Mouse (Mus musculus) lung, embryonic 14.5 days (tissue): Measurements from ENCODE around the gene Fam78a. TPM values are rescaled to one million over a fixed set of nuclear protein-coding genes. Genes with fewer than 3 reads are reported as not detected.

Experiments used
- ATAC-seq: fragments of 200-750 bp; cut with Nextera tagmentation; 2 replicates; pipeline ENCODE4 v1.8.0; 2017; ENCODE audit warnings: mild to moderate bottlenecking, moderate TSS enrichment, moderate library complexity; ENCODE audit not compliant: insufficient read depth
- DNase-seq: peaks from one replicate; pipeline ENCODE4 v3.0.0-alpha.2; 2015
- H3K27ac ChIP-seq: fragments of 300-500 bp; sonication (generic); 2 replicates; pipeline ENCODE4 v1.5.1; 2014; ENCODE audit warnings: low read depth, mild to moderate bottlenecking, moderate library complexity
- H3K27me3 ChIP-seq: fragments of 300-500 bp; sonication (generic); 2 replicates; pipeline ENCODE4 v1.6.1; 2014; ENCODE audit warnings: low read length, control low read depth; ENCODE audit not compliant: insufficient read depth
- H3K36me3 ChIP-seq: fragments of 300-500 bp; sonication (generic); 2 replicates; pipeline ENCODE4 v1.6.1; 2014; ENCODE audit warnings: control low read depth; ENCODE audit not compliant: insufficient read depth
- H3K4me1 ChIP-seq: fragments of 300-500 bp; sonication (generic); 2 replicates; pipeline ENCODE4 v1.6.1; 2014; ENCODE audit warnings: antibody characterized with exemption, control low read depth; ENCODE audit not compliant: insufficient read depth
- H3K4me2 ChIP-seq: fragments of 300-500 bp; sonication (generic); 2 replicates; pipeline ENCODE4 v1.6.1; 2014; ENCODE audit warnings: mild to moderate bottlenecking
- H3K4me3 ChIP-seq: fragments of 300-500 bp; sonication (generic); 2 replicates; pipeline ENCODE4 v1.5.1; 2014; ENCODE audit warnings: low read depth, low read length
- H3K9ac ChIP-seq: fragments of 300-500 bp; sonication (generic); 2 replicates; pipeline ENCODE4 v1.6.1; 2014
- H3K9me3 ChIP-seq: fragments of 300-500 bp; sonication (generic); 2 replicates; pipeline ENCODE4 v1.6.1; 2016; ENCODE audit warnings: low read depth, low read length, control low read depth
- CTCF ChIP-seq: IDR thresholded peaks from 2 replicates; pipeline ENCODE4 v1.5.1; 2016; ENCODE audit warnings: antibody characterized with exemption, low read depth
- WGBS: fragments of 180-500 bp; shearing (Covaris S2); extraction: QIAGEN DNeasy Blood & Tissue Kit; methylation state at CpG from one replicate; pipeline ENCODE4 v1.1.7; 2014; 5-methylcytosine and 5-hydroxymethylcytosine counted together
- polyA plus RNA-seq: library from polyadenylated mRNA; unstranded; fragments of >200 nt; fragmentation: Nextera tagmentation; extraction: Ambion mirVana; gene quantifications from 2 replicates; pipeline ENCODE4 v1.2.1, GENCODE M21; 2014

Gene Fam78a
- polyA plus RNA-seq, 1 experiment from 2014 or later, result 4.9 TPM

GRCm38 (mm10) chr2:32038661-32039081, 46.0 kb downstream of the Fam78a start:
- no peaks in the 10 kb centered on the region for H3K9me3 ChIP-seq
- H3K4me1 ChIP-seq, result no peaks in the 10 kb centered on the region
- no peak for ATAC-seq
- no peak for DNase-seq
- TF ChIP-seq CTCF, result no peak
- H3K4me3 ChIP-seq, result no peak overlapping the region
- H3K9ac ChIP-seq, result no peak overlapping the region
- H3K27ac ChIP-seq, result no peak overlapping the region
- H3K27me3 ChIP-seq, result no peaks in the 10 kb centered on the region
- no peak overlapping the region for H3K4me2 ChIP-seq
- H3K36me3 ChIP-seq, result peaks cover 84% of the 10 kb centered on the region
- 82% methylated on average over 8 of the region's 8 CpGs for WGBS

GRCm38 (mm10) chr2:32037279-32037858, 47.3 kb downstream of the Fam78a start:
- WGBS, result 57% methylated on average over 6 of the region's 6 CpGs
- H3K4me1 ChIP-seq, result no peaks in the 10 kb centered on the region
- TF ChIP-seq CTCF, result no peak
- H3K4me3 ChIP-seq, result no peak overlapping the region
- no peaks in the 10 kb centered on the region for H3K9me3 ChIP-seq
- H3K27me3 ChIP-seq, result no peaks in the 10 kb centered on the region
- H3K9ac ChIP-seq, result no peak overlapping the region
- ATAC-seq (no peak), DNase-seq (peak; percentile 33)
- peaks cover 89% of the 10 kb centered on the region for H3K36me3 ChIP-seq
- H3K4me2 ChIP-seq, result no peak overlapping the region
- peak overlapping the region; percentile 51; the same call in 1 of the 2 replicates for H3K27ac ChIP-seq

- Histone ChIP-seq H3K9me3 (no peaks in the 10 kb centered on the region), H3K4me3 (no peak overlapping the region), H3K27me3 (no peaks in the 10 kb centered on the region), H3K4me2 (no peak overlapping the region), H3K36me3 (peaks cover 84% of the 10 kb centered on the region), H3K4me1 (no peaks in the 10 kb centered on the region), H3K9ac (no peak overlapping the region), H3K27ac (no peak overlapping the region)
- no peak for ATAC-seq
- no peak for TF ChIP-seq CTCF
- DNase-seq, result no peak
- 95% methylated on average over 6 of the region's 6 CpGs for WGBS
Observed at GRCm38 (mm10) chr2:32034206-32034605, 50.5 kb downstream of the Fam78a start.

GRCm38 (mm10) chr2:32033436-32033835, 51.2 kb downstream of the Fam78a start:
- Histone ChIP-seq H3K27ac (no peak overlapping the region), H3K9ac (no peak overlapping the region), H3K4me1 (no peaks in the 10 kb centered on the region), H3K36me3 (peaks cover 82% of the 10 kb centered on the region), H3K9me3 (no peaks in the 10 kb centered on the region), H3K4me2 (no peak overlapping the region), H3K27me3 (no peaks in the 10 kb centered on the region), H3K4me3 (no peak overlapping the region)
- 83% methylated on average over 6 of the region's 6 CpGs for WGBS
- DNase-seq (no peak), ATAC-seq (no peak)
- TF ChIP-seq CTCF, result no peak

- H3K9me3 ChIP-seq, result no peaks in the 10 kb centered on the region
- H3K4me1 ChIP-seq, result no peaks in the 10 kb centered on the region
- H3K27me3 ChIP-seq, result no peaks in the 10 kb centered on the region
- H3K4me2 ChIP-seq, result no peak overlapping the region
- H3K27ac ChIP-seq, result no peak overlapping the region
- WGBS, result 66% methylated on average over 3 of the region's 3 CpGs
- H3K4me3 ChIP-seq, result no peak overlapping the region
- H3K9ac ChIP-seq, result no peak overlapping the region
- ATAC-seq (no peak), DNase-seq (no peak)
- H3K36me3 ChIP-seq, result peaks cover 88% of the 10 kb centered on the region
- TF ChIP-seq CTCF, result no peak
Observed at GRCm38 (mm10) chr2:32029636-32030035, 55.0 kb downstream of the Fam78a start.

- Histone ChIP-seq H3K27me3 (no peaks in the 10 kb centered on the region), H3K9me3 (no peaks in the 10 kb centered on the region), H3K4me1 (no peaks in the 10 kb centered on the region), H3K36me3 (peaks cover 90% of the 10 kb centered on the region), H3K9ac (no peak overlapping the region), H3K27ac (no peak overlapping the region), H3K4me2 (no peak overlapping the region), H3K4me3 (no peak overlapping the region)
- WGBS, result 87% methylated on average over 4 of the region's 4 CpGs
- DNase-seq, result no peak
- TF ChIP-seq CTCF, result no peak
- ATAC-seq, result no peak
Observed at GRCm38 (mm10) chr2:32024372-32024771, 60.3 kb downstream of the Fam78a start.

- peaks cover 95% of the 10 kb centered on the region for H3K36me3 ChIP-seq
- WGBS, result 88% methylated on average over 5 of the region's 5 CpGs
- no peaks in the 10 kb centered on the region for H3K27me3 ChIP-seq
- ATAC-seq (no peak), DNase-seq (no peak)
- H3K27ac ChIP-seq, result no peak overlapping the region
- H3K4me1 ChIP-seq, result no peaks in the 10 kb centered on the region
- TF ChIP-seq CTCF, result no peak
- no peaks in the 10 kb centered on the region for H3K9me3 ChIP-seq
- H3K4me3 ChIP-seq, result no peak overlapping the region
- no peak overlapping the region for H3K4me2 ChIP-seq
- H3K9ac ChIP-seq, result no peak overlapping the region
Observed at GRCm38 (mm10) chr2:32020229-32020628, 64.4 kb downstream of the Fam78a start.
